Mouse (Mus musculus) forebrain, embryonic 15.5 days (tissue): ENCODE results near the gene 2310034G01Rik. TPM values are rescaled to one million over a fixed set of nuclear protein-coding genes. Genes with fewer than 3 reads are reported as not detected.

Source experiments
- ATAC-seq: fragments of 200-750 bp; cut with Nextera tagmentation; replicated peaks from 2 replicates; pipeline ENCODE4 v1.8.0; 2017; ENCODE audit warnings: mild to moderate bottlenecking, moderate TSS enrichment, moderate library complexity
- H3K27ac ChIP-seq: fragments of 300-500 bp; sonication (generic); replicated peaks from 2 replicates; pipeline ENCODE4 v1.5.1; 2015; ENCODE audit warnings: mild to moderate bottlenecking, inconsistent platforms
- H3K27me3 ChIP-seq: fragments of 300-500 bp; sonication (generic); 2 replicates; pipeline ENCODE4 v1.6.1; 2015; ENCODE audit warnings: inconsistent platforms
- H3K36me3 ChIP-seq: fragments of 300-500 bp; sonication (generic); 2 replicates; pipeline ENCODE4 v1.6.1; 2015; ENCODE audit warnings: mild to moderate bottlenecking, inconsistent platforms
- H3K4me1 ChIP-seq: fragments of 300-500 bp; sonication (generic); 2 replicates; pipeline ENCODE4 v1.6.1; 2015; ENCODE audit warnings: inconsistent platforms
- H3K4me2 ChIP-seq: fragments of 300-500 bp; sonication (generic); replicated peaks from 2 replicates; pipeline ENCODE4 v1.6.1; 2015; ENCODE audit warnings: mild to moderate bottlenecking, inconsistent platforms
- H3K4me3 ChIP-seq: fragments of 300-500 bp; sonication (generic); 2 replicates; pipeline ENCODE4 v1.5.1; 2015; ENCODE audit warnings: mild to moderate bottlenecking, inconsistent platforms
- H3K9ac ChIP-seq: fragments of 300-500 bp; sonication (generic); replicated peaks from 2 replicates; pipeline ENCODE4 v1.6.1; 2015; ENCODE audit warnings: mild to moderate bottlenecking, inconsistent platforms
- H3K9me3 ChIP-seq: fragments of 300-500 bp; sonication (generic); 2 replicates; pipeline ENCODE4 v1.6.1; 2016; ENCODE audit warnings: inconsistent platforms
- WGBS: fragments of 180-500 bp; shearing (Covaris S2); methylation state at CpG from one replicate; pipeline ENCODE4 v1.1.7; 2015; ENCODE audit warnings: mixed read lengths; 5-methylcytosine and 5-hydroxymethylcytosine counted together
- microRNA counts: library from miRNA; unstranded; fragments of <30 nt; microRNA quantifications from one replicate; lab custom pipeline; 2016
- microRNA-seq: library from miRNA; unstranded; fragments of <30 nt; microRNA quantifications from one replicate; pipeline ENCODE4, GENCODE M21; 2016
- polyA plus RNA-seq: library from polyadenylated mRNA; unstranded; fragments of >200 nt; fragmentation: Nextera tagmentation; extraction: Ambion mirVana; gene quantifications from 2 replicates; pipeline ENCODE4 v1.2.1, GENCODE M21; 2015

The 2310034G01Rik gene
- polyA plus RNA-seq, 1 experiment from 2014 or later: 2.6 TPM

DNA sequence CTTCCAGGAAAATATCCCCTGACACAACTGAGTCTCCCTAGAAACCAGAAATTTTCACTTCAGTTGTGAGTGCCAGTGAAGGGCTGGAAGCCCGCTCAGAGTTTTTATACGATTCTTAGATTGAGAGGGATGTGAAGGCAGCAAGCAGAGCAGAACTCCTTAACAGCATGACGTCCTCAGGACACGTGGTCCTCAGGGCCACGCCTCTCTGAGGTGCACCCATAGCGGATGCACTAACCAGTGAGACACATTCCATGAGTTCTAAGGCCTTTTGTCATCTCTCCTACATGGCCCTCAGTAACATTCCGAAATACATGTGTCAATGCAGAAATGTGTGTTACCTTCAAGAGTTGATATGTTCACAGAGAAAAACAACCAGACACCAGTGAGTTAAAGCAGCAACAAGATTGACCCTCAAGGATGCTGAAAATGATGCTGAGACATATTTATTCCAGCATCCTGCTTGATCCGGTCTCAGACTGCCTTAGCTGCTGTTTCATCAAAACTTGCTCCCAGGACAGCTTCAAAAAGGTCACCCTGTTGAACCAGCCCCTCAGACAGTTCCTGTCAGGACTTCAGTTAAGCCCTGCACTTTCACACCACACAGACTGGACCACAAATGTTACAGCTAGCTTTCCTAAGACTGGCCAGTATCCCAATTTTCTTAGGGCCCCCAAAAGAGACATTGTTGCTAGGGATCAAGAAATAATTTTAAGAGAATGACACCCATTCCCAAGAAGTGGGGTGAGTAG lies 49.6 kb downstream of the 2310034G01Rik start:
- H3K36me3 ChIP-seq: no peaks in the 10 kb centered on the region
- peaks cover 8% of the 10 kb centered on the region; the same call in 1 of the 2 replicates for H3K27me3 ChIP-seq
- H3K4me3 ChIP-seq: no peak overlapping the region
- H3K9me3 ChIP-seq: no peaks in the 10 kb centered on the region
- no peak overlapping the region for H3K27ac ChIP-seq
- H3K9ac ChIP-seq: no peak overlapping the region
- 38% methylated on average over 8 of the region's 8 CpGs for WGBS
- peaks cover 18% of the 10 kb centered on the region for H3K4me1 ChIP-seq
- no peak overlapping the region for H3K4me2 ChIP-seq
- no peak for ATAC-seq

MicroRNAs encoded within 50 kb of the gene (microRNA counts, 519-probe panel; counts per million panel counts)
- 2,252 counts per million, percentile 40 among the panel's probes with 10 or more counts for microRNA mmu-miR-146b (lab: Ali Mortazavi, UCI)

Small RNA genes lying within 50 kb of the gene (microRNA-seq; reads per million reads assigned to microRNA genes)
- gene Mir146b: 0.66 reads per million

Other genes with a start within 250 kb of the 2310034G01Rik start
- gene Elovl3, start 218.4 kb downstream of the 2310034G01Rik start, polyA plus RNA-seq: not detected in 2 replicates
- not detected in 2 replicates for gene Pitx3, start 202.0 kb downstream of the 2310034G01Rik start, polyA plus RNA-seq
- gene Gbf1, start 197.8 kb downstream of the 2310034G01Rik start, polyA plus RNA-seq: 65.6 and 71.3 TPM in 2 replicates
- 1.9 and 2.2 TPM in 2 replicates for gene Nfkb2, start 46.0 kb downstream of the 2310034G01Rik start, polyA plus RNA-seq
- gene Psd, start 23.1 kb downstream of the 2310034G01Rik start, polyA plus RNA-seq: 78.2 and 79.9 TPM in 2 replicates
- 37.5 and 40.2 TPM in 2 replicates for gene Fbxl15, start 22.1 kb downstream of the 2310034G01Rik start, polyA plus RNA-seq
- gene Cuedc2, start 11.6 kb downstream of the 2310034G01Rik start, polyA plus RNA-seq: 351 and 362 TPM in 2 replicates
- 8.7 and 9.3 TPM in 2 replicates for gene Mfsd13a, start 9.2 kb downstream of the 2310034G01Rik start, polyA plus RNA-seq
- 374 and 380 TPM in 2 replicates for gene Actr1a, start 45.4 kb upstream of the 2310034G01Rik start, polyA plus RNA-seq
- 28.9 and 30.5 TPM in 2 replicates for gene Sufu, start 46.6 kb upstream of the 2310034G01Rik start, polyA plus RNA-seq
- gene Trim8, start 151.4 kb upstream of the 2310034G01Rik start, polyA plus RNA-seq: 28.0 and 29.4 TPM in 2 replicates
- 238 and 241 TPM in 2 replicates for gene Arl3, start 222.9 kb upstream of the 2310034G01Rik start, polyA plus RNA-seq
- gene Sfxn2, start 223.1 kb upstream of the 2310034G01Rik start, polyA plus RNA-seq: 12.6 and 13.7 TPM in 2 replicates
- gene Wbp1l, start 248.8 kb upstream of the 2310034G01Rik start, polyA plus RNA-seq: 39.7 and 41.7 TPM in 2 replicates